In genomic region chr9:32443817-32444216, GRCm38 (mm10) we compare ENCODE assay signal across 10 mouse cellular contexts.
A peak's percentile ranks its signal among the peaks of the same experiment; 100 is the strongest.
DNase-seq lines count a peak whose midpoint lies in the region; ATAC-seq and TF ChIP-seq lines count a peak whose summit lies in the region.
"Had no signal": no experiment of that assay in that cellular context is flagged by ENCODE, and none has a peak within 500 bp of the region (broad histone marks: within the 10 kb centered on the region; RNA-seq: fewer than 3 reads in every experiment).

No protein-coding gene starts in this region.

- no peak overlapping the region for H3K9ac ChIP-seq in midbrain, postnatal 0 days (replicated peaks; ENCODE audit: low read length, poor library complexity, severe bottlenecking)
- no peak overlapping the region for H3K9ac ChIP-seq in midbrain, embryonic 16.5 days (ENCODE audit: low read depth, low read length)
- no peak overlapping the region for H3K9ac ChIP-seq in embryonic facial prominence, embryonic 13.5 days
- H3K9ac ChIP-seq in heart, embryonic 14.5 days (ENCODE audit: low read length): no peak overlapping the region

- H3K27ac ChIP-seq in midbrain, postnatal 0 days (ENCODE audit: low read depth, low read length): no peak overlapping the region
- H3K27ac ChIP-seq in midbrain, embryonic 16.5 days (ENCODE audit: low read length): no peak overlapping the region
- peak overlapping the region; percentile 80 for H3K27ac ChIP-seq in embryonic facial prominence, embryonic 13.5 days
- H3K27ac ChIP-seq in heart, embryonic 14.5 days (replicated peaks in 1 of 2; ENCODE audit: control insufficient read depth in 1 of 2, insufficient read depth in 1 of 2, low read depth in 2 of 2, low read length in 2 of 2): peak overlapping the region; percentile 24 to 69

- no peak overlapping the region for H3K4me2 ChIP-seq in midbrain, postnatal 0 days (ENCODE audit: low read depth, low read length, poor library complexity, severe bottlenecking)
- H3K4me2 ChIP-seq in midbrain, embryonic 16.5 days (ENCODE audit: low read length): no peak overlapping the region
- H3K4me2 ChIP-seq in embryonic facial prominence, embryonic 13.5 days: no peak overlapping the region
- H3K4me2 ChIP-seq in heart, embryonic 14.5 days (ENCODE audit: low read length): no peak overlapping the region

- TF ChIP-seq CTCF in midbrain, postnatal 0 days (IDR thresholded peaks at IDR 0.05): no peak

- no peaks in the 10 kb centered on the region for H3K4me1 ChIP-seq in midbrain, postnatal 0 days (ENCODE audit: insufficient read depth, low read length)
- no peaks in the 10 kb centered on the region for H3K4me1 ChIP-seq in midbrain, embryonic 16.5 days (ENCODE audit: control insufficient read depth, insufficient read depth, low read length)
- peaks cover 20% of the 10 kb centered on the region for H3K4me1 ChIP-seq in embryonic facial prominence, embryonic 13.5 days
- peaks cover 6 to 8% of the 10 kb centered on the region in 2 experiments; a peak in 3 of 4 replicates for H3K4me1 ChIP-seq in heart, embryonic 14.5 days (ENCODE audit: control insufficient read depth in 2 of 2, insufficient read depth in 2 of 2, low read length in 2 of 2)

- H3K36me3 ChIP-seq in midbrain, postnatal 0 days (ENCODE audit: insufficient read depth, low read length): no peaks in the 10 kb centered on the region
- no peaks in the 10 kb centered on the region for H3K36me3 ChIP-seq in midbrain, embryonic 16.5 days (ENCODE audit: control insufficient read depth, insufficient read depth, low read length)
- H3K36me3 ChIP-seq in embryonic facial prominence, embryonic 13.5 days: peaks cover 19% of the 10 kb centered on the region; the same call in 1 of the 2 replicates
- peaks cover 19% of the 10 kb centered on the region for H3K36me3 ChIP-seq in heart, embryonic 14.5 days (ENCODE audit: control insufficient read depth, insufficient read depth, low read length)

- no peaks in the 10 kb centered on the region for H3K9me3 ChIP-seq in midbrain, postnatal 0 days (ENCODE audit: low read length)
- no peaks in the 10 kb centered on the region for H3K9me3 ChIP-seq in midbrain, embryonic 16.5 days (replicated peaks; ENCODE audit: control insufficient read depth, low read length, poor library complexity, severe bottlenecking)
- H3K9me3 ChIP-seq in embryonic facial prominence, embryonic 13.5 days: no peaks in the 10 kb centered on the region
- no peaks in the 10 kb centered on the region for H3K9me3 ChIP-seq in heart, embryonic 14.5 days (ENCODE audit: control insufficient read depth, low read length)

- H3K27me3 ChIP-seq in midbrain, postnatal 0 days (ENCODE audit: insufficient read depth, low read length): no peaks in the 10 kb centered on the region
- no peaks in the 10 kb centered on the region for H3K27me3 ChIP-seq in midbrain, embryonic 16.5 days (ENCODE audit: control insufficient read depth, insufficient read depth, low read depth, low read length)
- no peaks in the 10 kb centered on the region for H3K27me3 ChIP-seq in embryonic facial prominence, embryonic 13.5 days
- no peaks in the 10 kb centered on the region for H3K27me3 ChIP-seq in heart, embryonic 14.5 days (ENCODE audit: control insufficient read depth, insufficient read depth, low read length)

- no peak overlapping the region for H3K4me3 ChIP-seq in midbrain, postnatal 0 days (ENCODE audit: low read depth, low read length)
- no peak overlapping the region for H3K4me3 ChIP-seq in midbrain, embryonic 16.5 days (ENCODE audit: low read depth, low read length)
- no peak overlapping the region for H3K4me3 ChIP-seq in embryonic facial prominence, embryonic 13.5 days
- H3K4me3 ChIP-seq in heart, embryonic 14.5 days (ENCODE audit: control insufficient read depth in 1 of 2, insufficient read depth in 1 of 2, low read depth in 1 of 2, low read length in 2 of 2): no peak overlapping the region

- no peak for ATAC-seq in midbrain, postnatal 0 days (ENCODE audit: low FRiP score)
- ATAC-seq in midbrain, embryonic 16.5 days: no peak
- ATAC-seq in embryonic facial prominence, embryonic 13.5 days (ENCODE audit: insufficient number of reproducible peaks, insufficient read depth, low FRiP score, low TSS enrichment, low read depth): no peak; the same call in 1 of the 2 replicates
- ATAC-seq in heart, embryonic 14.5 days (ENCODE audit: insufficient number of reproducible peaks, insufficient read depth, low FRiP score, low read depth): no peak
- ATAC-seq in CD4-positive, CD25-positive, alpha-beta regulatory T cell, adult 4 months: no peak
- ATAC-seq: inflammation-experienced regulatory T-cells, adult 6 months had no signal

- WGBS in midbrain, postnatal 0 days: 35% methylated on average over 6 of the region's 6 CpGs
- WGBS in midbrain, embryonic 16.5 days: 39% methylated on average over 6 of the region's 6 CpGs
- WGBS in embryonic facial prominence, embryonic 13.5 days: 16% methylated on average over 6 of the region's 6 CpGs
- WGBS in heart, embryonic 14.5 days: 52% methylated on average over 6 of the region's 6 CpGs

- DNase-seq in midbrain, postnatal 0 days (ENCODE audit: low spot score): peak; percentile 33
- DNase-seq in retina, embryonic 14.5 days (ENCODE audit: low spot score): peak; percentile 14
- no peak for DNase-seq in cerebellum, adult 11-12 months
- DNase-seq: layer of hippocampus, adult 9-11 months; lung, adult 18-20 months had no signal

Comparison
In these comparisons a context has a peak if more than half of its experiments do, and no peak if none do; other contexts are left out.
1. H3K27ac ChIP-seq: peak in embryonic facial prominence, embryonic 13.5 days (single experiment) and heart, embryonic 14.5 days (2 of 2); none in midbrain, postnatal 0 days (single experiment) and midbrain, embryonic 16.5 days (single experiment).